Mouse (Mus musculus): ENCODE measurements around the gene Trdmt1.
"Not testable (repeated sequence)": the region's sequence is repeated elsewhere in the genome, so short reads cannot be mapped to it uniquely, and the experiment has no call there.

Trdmt1 gene

DNA sequence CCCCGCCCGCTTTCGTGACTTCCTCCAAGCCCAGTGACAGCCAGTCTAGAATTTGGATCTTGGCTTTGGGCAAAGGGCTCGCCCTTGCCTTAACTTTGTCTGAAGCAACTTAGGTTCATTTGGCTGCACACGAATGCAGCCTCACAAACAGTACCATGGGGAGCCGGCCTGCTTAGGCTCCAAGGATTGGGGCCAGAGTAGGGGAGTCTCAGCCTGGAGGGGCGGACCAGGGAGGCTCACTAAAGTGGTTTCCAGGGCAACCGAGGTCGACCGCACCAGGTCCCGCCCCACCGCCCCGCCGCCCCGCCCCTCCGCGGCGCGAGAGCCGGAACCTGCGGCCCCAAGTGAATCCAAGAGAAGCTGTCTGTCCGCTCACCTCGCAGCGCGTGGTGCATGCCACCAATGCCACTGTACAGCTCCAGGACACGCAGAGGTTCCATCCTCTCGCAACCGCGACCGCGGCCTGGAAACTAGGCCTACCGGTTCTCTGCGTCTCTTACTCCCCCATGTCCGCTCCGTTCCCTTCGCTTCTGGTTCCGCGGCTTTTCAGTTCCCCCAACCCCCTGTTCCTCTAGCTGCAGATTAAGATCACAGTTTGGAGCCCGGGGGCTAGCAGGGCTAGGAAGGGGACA, at the start of gene Trdmt1:
Gene Trdmt1, minus strand, starts transcription at position 476 of the 632 bp plus-strand sequence.
- peak; percentile 72 to 84 for DNase-seq (ENCODE audit: low spot score in 2 of 2)

DNA sequence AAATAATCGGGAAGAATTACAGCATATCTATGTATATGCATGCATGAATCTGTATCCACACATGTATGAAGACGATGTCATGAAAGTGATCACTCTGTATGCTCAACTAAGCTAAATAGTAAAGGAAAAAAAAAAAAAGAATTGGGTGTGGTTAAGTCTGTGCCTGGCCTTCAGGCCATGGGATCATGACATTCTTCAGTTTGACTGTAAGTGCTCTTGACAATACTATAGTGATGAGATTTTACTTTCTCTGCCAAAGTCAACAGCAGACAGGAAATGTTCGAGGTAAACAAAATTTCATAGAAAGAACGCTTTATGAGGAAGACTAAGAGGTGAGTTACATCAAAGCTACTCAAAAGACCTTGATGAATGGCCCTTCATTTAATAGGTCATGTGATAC, 48.9 kb upstream of the Trdmt1 start:
- no peak for DNase-seq (ENCODE audit: low spot score in 2 of 2)

DNA sequence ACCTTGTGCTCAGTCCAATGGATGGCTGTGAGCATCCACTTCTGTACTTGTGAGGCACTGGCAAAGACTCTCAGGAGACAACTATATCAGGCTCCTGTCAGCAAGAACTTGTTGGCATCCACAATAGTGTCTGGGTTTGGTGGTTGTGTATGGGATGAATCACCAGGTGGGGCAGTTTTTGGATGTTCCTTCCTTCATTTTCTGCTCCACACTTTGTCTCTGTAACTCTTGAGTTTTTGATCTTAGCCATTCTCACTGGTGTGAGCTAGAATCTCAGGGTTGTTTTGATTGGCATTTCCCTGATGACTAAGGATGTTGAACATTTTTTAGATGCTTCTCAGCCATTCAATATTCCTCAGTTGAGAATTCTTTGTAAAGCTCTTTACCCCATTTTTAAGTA, 39.3 kb upstream of the Trdmt1 start:
- not testable (repeated sequence) for DNase-seq (ENCODE audit: low spot score in 2 of 2)

DNA sequence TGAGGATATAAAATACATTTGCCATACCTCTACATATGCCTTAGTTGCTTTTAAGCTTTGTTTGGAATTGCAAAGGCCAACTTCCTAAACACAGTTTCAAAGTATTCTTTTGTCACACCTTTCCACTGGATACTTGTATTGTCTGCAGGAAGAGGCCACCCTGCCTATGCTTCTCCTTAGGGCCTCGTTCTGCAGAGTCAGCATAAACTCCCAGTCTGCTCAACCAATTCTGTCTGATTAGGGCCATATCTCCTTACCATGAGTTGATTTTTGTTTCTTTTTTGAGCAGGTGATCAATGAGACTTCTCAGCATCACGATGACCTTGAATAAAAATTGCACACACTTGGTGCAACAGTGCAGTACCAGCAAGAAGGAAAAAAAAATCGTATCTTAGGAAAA, 37.7 kb upstream of the Trdmt1 start:
- no peak for DNase-seq (ENCODE audit: low spot score in 2 of 2)

DNA sequence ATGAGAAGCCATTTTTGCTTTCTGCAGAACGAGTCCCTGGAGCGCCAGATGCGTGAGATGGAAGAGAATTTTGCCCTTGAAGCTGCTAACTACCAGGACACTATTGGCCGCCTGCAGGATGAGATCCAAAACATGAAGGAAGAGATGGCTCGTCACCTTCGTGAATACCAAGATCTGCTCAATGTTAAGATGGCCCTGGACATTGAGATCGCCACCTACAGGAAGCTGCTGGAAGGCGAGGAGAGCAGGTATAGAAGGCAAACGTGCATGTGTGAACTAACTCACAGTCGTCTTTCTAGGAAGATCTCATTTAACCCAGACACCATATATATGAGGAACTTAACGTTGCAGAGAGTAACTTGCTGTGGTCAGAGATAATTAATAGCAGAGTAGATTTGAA, 35.5 kb upstream of the Trdmt1 start:
- no peak for DNase-seq (ENCODE audit: low spot score in 2 of 2)

DNA sequence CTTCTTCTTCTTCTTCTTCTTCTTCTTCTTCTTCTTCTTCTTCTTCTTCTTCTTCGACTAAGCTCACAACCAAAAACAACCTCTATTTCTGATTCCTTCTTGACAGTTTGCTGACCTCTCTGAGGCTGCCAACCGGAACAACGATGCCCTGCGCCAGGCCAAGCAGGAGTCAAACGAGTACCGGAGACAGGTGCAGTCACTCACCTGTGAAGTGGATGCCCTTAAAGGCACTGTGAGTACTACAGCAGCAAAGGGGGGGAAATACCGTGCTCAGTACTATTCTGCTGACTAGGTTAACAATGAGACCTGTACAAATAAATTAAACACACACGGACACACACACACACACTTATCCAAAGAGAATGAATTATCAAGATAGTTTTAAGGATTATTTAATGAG, 34.8 kb upstream of the Trdmt1 start:
- DNase-seq (ENCODE audit: low spot score in 2 of 2): no peak

DNA sequence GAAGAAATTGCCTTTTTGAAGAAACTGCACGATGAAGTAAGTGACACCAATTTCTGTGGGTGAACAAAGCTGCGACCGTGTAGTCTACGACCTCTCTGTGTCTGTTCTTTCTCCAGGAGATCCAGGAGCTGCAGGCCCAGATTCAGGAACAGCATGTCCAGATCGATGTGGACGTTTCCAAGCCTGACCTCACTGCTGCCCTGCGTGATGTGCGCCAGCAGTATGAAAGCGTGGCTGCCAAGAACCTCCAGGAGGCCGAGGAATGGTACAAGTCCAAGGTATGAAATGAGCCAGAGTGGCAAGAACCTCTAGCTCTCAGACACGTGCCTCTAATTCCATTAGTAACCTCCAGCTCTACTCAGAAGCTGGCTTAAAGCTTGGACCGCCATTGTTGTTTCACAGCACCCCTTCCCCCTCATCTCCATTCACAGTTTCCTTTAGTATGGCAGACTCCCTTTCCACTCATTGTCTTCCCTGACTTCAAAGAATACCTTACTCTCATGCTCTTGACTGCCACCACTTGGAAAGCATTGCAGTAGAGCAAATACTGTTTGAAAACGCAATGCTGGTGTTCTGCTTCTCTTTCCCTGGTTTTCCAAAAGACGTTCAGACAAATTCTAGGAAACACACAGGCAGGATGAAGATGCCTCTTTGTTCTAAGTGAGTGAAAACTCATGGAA, 34.1 kb upstream of the Trdmt1 start:
- no peak for DNase-seq (ENCODE audit: low spot score in 2 of 2)

DNA sequence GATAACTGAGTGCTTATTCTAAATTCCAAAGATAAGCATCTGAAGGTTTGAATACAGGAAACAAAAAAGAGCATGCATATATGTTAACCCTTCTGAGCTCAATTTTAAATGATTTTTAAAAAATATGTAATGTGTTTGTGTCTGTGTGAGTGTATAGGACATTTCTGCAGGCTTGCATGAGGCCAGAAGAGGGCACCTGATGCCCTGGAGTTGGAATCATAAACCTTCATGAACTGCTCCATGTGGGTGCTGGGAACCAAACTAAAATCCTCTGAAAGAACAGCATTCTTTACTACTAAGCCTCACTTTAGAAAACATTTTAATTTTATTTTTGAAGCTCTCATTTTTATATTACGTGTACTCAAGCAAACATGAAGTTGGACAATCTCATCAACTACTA, 32.9 kb upstream of the Trdmt1 start:
- no peak for DNase-seq (ENCODE audit: low spot score in 2 of 2)

DNA sequence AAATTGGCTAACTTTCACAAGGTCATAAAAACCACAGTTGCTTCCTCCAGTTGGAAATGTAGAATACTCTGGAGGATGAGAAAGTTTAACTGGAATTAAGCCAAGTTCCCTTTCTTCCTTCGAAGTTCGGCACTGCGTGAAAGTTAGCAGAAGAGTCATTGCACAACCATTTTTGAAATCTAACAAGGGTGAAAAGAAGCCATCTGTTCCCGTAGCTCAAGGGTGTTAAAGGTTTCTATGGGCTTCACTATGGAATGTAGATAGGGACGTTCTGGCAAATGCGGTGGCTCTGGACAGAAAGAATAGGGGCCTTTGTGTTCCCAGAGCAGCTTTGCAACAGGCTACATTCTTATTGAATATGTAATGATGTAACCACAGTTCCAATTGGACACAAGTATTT, 31.5 kb upstream of the Trdmt1 start:
- no peak for DNase-seq (ENCODE audit: low spot score in 2 of 2)

DNA sequence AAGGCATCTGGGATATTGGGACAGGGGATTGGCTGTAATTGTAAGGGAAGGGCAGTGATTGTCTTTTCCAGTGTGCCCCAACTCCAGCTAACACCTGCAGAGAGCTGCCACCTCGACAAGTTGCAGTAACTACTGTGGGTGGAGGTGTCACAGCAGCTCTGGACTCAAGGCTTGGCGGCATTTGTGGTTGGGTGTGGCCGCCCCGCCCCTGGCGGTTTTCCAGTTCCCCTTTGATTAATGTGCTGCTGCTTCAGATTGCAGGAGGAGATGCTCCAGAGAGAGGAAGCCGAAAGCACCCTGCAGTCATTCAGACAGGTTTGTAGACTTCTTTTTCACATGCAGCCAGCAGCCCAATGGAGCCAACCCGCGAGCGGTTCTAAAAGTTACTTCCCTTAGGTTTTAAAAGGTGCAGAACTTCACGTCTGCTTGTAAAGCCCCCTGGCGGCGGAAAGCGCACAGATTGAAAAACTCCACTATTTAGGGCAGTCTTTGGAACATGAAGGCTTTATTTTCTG, 30.9 kb upstream of the Trdmt1 start:
- peak; percentile 80 to 85 for DNase-seq (ENCODE audit: low spot score in 2 of 2)

DNA sequence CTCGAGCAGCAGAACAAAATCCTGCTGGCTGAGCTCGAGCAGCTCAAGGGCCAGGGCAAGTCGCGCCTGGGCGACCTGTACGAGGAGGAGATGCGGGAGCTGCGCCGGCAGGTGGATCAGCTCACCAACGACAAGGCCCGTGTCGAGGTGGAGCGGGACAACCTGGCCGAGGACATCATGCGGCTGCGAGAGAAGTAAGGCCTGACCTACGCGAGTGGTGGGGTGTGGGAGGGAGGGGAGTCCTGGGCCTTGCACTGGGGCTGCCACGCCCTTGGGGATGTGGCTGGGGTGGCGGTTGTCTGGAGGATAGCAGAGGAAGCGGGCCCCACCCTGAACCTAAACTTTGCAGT, 30.3 kb upstream of the Trdmt1 start:
- DNase-seq (ENCODE audit: low spot score in 2 of 2): no peak

DNA sequence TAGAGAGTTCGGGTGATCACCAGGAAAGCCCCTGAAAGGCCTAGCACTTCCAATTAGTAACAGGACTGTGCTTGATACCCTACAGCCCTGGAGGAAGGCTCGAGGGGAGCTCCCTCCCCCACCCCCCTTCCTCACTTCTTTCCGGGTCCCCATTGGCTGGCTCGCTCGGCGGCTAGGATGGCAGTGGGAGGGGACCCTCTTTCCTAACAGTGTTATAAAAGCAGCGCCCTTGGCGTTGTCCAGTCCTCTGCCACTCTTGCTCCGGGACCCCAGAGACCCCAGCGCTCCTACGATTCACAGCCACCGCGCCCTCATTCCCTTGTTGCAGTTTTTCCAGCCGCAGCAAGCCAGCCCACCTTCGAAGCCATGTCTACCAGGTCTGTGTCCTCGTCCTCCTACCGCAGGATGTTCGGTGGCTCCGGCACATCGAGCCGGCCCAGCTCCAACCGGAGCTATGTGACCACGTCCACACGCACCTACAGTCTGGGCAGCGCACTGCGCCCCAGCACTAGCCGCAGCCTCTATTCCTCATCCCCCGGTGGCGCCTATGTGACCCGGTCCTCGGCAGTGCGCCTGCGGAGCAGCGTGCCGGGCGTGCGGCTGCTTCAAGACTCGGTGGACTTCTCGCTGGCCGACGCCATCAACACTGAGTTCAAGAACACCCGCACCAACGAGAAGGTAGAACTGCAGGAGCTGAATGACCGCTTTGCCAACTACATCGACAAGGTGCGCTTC, 29.8 kb upstream of the Trdmt1 start:
- peak in 1 of 2 experiments; percentile 8 for DNase-seq (ENCODE audit: low spot score in 2 of 2)

DNA sequence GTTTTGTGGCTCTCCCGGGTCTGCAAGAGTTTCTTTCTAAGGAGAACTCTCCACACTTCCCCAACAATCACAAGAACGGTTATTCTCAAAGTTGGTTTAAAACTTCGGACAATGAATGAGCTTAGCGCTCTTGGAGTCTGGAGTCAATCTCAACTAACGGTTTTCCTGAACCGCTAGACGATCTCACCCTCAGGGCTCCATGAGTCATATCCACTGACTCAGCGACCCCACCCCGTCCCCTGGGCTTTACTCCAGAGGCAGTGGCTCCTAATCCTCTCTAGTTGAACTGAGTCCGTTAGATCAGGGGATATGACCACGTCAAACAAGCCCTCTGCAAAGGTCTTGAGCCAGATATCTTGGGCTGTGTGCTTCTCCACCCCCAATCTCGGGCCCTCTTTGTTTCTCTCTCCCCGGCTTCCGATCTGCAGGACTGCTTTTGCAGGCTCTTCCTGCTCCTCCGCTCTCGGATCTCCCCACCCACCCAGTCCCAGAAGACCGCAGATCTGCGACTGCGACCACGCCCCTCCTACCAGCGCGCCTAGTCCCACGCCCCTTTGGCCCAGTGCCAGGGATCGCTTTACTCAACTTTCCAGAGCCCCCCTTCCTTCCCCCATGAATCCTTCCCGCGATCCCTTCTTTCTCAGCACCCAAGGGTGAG, 29.1 kb upstream of the Trdmt1 start, which contains the start of gene Vim:
Gene Vim, plus strand, starts transcription at position 520 of the 658 bp plus-strand sequence.
- peak; percentile 25 to 39 for DNase-seq (ENCODE audit: low spot score in 2 of 2)

DNA sequence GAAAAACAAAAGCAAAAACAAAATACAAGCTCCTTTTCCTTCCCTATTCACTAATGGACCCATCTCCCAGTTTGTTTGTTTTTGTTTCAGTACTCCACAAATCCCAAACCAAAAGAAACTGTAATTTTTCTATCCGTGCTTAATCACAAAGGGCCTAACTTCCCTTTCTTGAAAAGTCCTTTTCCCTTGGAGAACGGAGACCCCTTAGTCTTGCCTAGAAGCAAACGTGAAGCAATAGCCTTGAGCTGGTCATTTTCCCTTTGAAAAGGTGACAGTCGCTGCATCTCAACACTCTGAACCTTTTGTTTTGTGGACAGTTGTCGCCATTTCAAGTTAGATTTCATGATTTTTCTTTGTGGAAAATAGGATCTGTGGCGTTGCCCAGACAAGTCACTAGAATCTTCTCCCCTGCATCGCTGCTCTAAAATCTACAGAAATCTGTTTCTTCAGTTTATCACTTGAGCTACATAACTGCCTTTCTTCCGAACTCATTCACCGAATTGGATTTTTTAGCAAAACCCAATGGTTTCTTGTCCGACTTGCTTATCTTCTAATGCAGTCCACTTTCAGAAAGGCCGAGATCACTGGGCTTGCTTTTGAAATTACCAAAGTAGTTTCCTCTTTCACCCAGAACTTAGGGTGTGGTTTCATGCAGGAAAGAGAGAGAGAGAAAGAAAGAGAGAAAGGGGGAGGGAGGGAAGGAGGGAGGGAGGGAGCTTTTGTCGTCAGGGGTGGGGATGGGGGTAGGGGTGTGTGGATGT, 28.4 kb upstream of the Trdmt1 start:
- no peak for DNase-seq (ENCODE audit: low spot score in 2 of 2)

DNA sequence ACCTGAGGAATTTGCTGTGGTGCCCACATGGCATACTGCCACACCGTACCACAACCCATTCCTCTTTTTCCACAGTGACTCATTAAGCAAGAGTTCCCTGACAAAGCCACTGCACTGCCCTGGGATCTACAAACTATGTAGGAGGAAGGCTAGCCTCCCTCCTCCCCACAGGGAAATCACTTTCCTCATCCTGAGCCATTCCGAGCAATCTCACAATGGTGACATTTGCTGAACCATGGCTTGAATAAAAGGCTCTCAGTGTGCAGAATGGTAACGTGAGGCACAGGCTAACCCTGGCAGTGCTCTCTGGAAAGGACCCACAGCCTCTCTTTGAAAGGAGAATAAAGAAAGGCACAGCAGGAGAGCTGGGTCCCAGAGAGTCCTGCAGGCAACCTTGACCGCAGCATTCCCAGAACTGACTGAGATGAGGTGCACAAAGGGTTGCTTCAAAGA, 27.7 kb upstream of the Trdmt1 start:
- no peak for DNase-seq (ENCODE audit: low spot score in 2 of 2)

DNA sequence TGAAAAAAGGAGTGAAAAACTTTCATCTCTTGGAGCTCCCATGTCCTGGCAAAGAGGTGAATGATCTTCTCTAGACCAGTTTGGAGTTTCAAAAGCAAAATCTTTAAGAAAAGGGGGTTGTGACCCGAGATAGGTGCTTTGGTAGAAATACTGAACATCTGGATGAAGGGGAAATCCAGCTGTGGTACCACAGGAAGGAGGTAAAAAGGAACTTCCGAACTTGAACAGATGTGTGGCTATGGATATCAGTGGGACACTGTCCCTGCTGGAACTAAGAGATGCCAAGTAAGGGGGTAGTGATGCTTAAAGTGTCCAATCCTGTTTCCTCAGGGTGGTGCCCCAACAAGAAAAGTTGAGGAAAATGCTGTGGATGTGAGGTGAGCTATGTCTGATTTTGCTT, 25.7 kb upstream of the Trdmt1 start:
- no peak for DNase-seq (ENCODE audit: low spot score in 2 of 2)

DNA sequence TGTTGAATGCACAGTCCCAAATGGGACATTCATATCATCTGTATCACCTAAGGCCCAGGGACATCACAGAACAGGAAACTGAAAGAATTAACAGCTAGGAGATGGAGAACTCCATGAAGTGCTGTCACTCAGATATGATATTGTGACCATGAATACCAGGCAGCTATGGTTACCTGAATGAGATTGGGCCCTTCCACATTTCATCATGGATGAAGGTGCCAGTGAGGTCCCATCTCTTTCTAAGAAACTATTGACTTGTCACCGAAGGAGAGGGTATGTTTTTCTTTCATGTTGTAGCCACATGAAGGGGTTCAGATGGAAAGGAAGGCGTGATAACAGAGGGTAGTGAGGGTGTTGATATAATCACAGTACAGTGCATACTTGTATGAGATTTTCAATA, 15.9 kb upstream of the Trdmt1 start:
- no peak for DNase-seq (ENCODE audit: low spot score in 2 of 2)

DNA sequence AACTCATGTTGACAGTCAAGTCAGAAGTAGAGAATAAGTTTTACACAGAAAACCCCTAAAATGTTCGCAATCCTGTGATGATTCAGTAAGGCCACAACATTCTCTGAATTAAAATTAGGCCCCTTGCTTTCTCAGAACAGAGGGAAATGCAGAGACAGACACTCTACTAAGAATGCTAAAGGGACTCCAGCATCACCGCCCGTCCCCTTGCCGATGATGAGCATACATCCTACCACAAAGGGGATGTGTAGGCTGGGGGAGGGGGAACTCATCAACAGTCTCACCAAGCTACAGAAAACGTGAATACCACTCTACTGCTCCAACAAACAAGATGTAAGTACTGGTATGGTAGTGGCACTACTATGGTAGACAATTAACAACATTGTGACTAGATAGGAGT, 15.3 kb upstream of the Trdmt1 start:
- DNase-seq (ENCODE audit: low spot score in 2 of 2): no peak

DNA sequence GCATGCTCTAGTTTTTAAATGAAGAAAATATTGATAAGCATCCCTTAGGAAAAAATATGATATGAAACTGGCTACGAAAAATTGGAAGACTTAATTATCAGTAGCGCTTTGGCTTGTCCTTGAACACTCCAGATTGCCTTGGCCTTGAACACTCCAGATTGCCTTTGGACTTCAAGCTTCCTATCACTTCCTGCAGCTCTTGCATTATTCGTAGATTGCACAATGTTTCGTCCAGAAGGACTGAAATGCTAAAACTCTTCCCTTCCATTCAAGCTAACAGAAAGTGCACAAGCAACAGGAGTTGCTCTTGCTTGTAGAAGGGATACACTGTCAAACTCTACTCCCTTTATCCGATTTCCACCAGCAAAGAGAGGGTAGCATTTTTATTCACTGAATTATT, 14.8 kb upstream of the Trdmt1 start:
- no peak for DNase-seq (ENCODE audit: low spot score in 2 of 2)

DNA sequence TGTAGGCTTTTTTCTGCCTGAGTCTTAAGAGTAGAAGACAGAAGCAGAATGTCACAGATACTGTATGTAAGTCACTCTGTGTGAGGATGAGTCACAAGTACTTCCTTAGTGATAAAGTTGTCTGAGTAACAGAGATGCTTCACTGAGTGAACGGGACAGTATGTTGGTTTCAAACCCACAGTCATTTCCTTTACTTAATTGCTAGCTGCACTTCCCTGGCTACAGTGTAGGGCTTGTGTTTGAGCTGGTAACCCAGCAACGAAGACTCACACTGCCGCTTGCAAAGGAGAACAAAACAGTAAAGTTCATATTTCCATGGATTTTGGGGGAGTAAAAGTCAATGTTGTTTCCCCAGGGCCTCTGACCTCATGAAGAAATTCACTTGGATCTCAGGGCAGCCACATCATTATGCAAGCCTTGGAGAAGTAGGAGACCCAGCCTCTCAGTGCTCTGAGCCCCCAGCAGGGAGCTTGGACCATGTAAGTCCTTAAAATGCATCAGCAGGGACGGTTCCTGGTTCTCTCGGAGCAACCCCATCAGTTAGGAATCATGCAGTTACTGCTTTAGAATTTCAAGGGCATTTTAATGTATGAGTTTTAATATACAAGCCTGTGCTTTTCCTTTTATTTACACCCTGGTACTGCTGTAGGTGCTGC, 14.3 kb upstream of the Trdmt1 start:
- no peak for DNase-seq (ENCODE audit: low spot score in 2 of 2)

Measured in right cerebral cortex, adult 2 months (tissue).